Mouse (Mus musculus) natural killer cell, adult 2 months (primary cell): ENCODE results near the gene Ucp2.

ENCODE experiments used
- DNase-seq, 2 experiments: peaks; one replicate each; pipeline ENCODE4 v3.0.0; 2022; ENCODE audit warnings: low spot score in 2 of 2

Ucp2 gene

DNA sequence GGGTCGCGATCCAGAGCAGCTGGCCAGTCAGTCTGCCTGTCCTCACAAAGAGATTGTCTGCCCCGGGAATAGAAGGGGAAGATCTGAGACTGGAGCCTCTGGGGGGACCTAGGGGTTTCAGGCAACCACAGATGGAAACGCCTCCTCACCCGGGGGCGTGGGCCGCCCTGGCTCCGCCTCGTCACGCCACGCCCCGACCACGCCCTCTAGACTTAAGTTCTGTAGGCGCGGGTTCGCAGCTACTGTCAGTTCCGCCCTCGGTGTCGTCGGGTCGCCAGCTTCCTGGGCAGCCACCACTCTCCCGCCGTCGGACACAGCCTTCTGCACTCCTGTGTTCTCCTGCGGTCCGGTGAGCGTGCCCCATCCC is at the start of gene Ucp2:
Ucp2 (plus strand) TSS at position 221 of the 367 bp plus-strand sequence.
- DNase-seq: peak; percentile 93 to 95

DNA sequence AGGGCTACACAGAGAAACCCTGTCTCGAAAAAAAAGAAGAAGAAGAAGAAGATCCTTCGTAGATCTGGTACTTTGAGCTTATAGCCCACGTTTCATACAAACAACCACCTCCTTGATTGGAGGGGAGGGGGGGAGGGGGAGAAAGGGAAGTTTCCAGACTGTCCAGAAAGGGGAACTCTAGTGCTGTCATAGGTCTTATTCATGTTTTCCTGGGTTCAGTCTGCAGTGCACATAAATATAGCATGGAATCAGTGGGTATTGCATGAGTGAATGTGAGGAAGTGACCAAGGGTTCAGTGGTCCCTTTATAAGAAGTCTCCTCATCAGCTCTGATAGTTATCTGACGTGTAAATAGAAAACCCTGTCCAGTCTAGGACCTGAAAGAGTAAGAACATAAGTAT is 49.4 kb upstream of the Ucp2 start:
- no peak for DNase-seq

DNA sequence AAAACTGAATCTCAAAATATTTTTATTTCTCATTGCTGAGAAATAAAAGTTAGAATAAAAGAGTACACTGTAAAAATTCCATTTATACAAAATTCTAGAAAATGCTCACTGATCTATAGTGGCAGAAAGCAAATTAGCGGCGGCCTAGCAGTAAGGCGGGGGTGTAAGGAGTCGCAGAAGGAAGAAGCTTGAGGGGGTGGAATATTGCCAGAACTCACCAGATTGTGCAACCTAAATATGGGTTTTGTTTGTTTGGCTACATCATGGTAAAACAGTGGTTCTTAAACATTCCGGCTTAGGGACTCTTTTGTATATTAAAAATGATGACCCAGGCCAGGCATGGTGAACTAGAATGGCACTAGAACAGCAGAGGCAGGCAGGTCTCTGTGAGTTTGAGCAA is 46.9 kb upstream of the Ucp2 start:
- no peak for DNase-seq

GRCm38 (mm10) chr7:100448530-100448929 is 44.6 kb upstream of the Ucp2 start:
- no peak for DNase-seq

GRCm38 (mm10) chr7:100448985-100449384 is 44.2 kb upstream of the Ucp2 start:
- no peak for DNase-seq

- DNase-seq: no peak
Observed at GRCm38 (mm10) chr7:100458153-100458552, 35.0 kb upstream of the Ucp2 start.

GRCm38 (mm10) chr7:100459862-100460261 is 33.3 kb upstream of the Ucp2 start:
- no peak for DNase-seq

DNA sequence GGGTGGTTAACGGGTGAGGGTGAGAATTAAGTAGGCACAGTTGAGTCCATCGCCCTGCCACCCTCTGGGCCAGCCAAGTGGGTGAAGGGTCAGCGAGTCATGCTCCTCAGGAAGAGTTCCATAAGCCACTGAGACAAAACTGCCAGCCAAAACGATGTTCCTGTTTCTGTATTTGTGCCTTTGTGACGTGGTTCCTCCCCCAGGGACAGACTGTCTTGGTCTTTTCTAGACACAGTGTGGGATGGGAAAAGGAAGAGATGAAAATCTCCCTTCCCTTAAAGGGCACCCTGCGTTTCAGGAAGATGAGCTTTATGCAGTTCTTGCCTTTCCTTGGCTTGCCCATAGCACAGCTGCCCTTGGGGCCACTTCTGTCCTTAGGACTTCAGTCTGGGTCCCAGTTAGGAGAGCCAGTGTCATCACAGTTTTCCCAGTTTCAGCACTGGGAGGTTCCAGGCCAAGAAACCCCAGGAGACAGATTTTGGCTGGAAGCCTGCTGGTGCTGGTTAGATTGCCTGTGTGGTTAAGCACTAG is 31.5 kb upstream of the Ucp2 start:
- no peak for DNase-seq

- DNase-seq: no peak
Observed at GRCm38 (mm10) chr7:100463194-100463593, 29.9 kb upstream of the Ucp2 start.

GRCm38 (mm10) chr7:100463757-100464156 is 29.4 kb upstream of the Ucp2 start:
- no peak for DNase-seq

DNA sequence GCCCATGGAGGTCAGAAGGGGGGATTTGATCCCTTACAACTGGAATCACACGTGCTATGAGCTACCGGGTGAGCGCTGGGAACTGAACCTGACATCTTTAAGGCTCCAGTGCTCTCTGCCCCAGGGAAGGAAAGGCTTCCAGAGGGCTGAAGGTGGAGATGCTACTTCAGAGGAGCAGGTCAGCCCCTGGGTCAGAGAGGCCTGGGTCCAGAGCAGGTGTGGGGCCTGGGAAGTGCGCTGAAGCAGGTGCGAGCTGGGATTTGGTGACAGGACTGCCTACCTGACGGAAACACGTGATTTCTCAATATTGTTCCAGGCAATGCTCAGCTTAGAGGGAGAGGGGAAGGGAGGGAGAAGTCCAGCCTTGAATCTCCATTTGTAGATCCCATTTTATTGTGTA is 28.9 kb upstream of the Ucp2 start:
- no peak for DNase-seq

- no peak for DNase-seq
Observed at GRCm38 (mm10) chr7:100465248-100465647, 27.9 kb upstream of the Ucp2 start.

- DNase-seq: no peak
Observed at GRCm38 (mm10) chr7:100465656-100466309, 27.4 kb upstream of the Ucp2 start.

DNA sequence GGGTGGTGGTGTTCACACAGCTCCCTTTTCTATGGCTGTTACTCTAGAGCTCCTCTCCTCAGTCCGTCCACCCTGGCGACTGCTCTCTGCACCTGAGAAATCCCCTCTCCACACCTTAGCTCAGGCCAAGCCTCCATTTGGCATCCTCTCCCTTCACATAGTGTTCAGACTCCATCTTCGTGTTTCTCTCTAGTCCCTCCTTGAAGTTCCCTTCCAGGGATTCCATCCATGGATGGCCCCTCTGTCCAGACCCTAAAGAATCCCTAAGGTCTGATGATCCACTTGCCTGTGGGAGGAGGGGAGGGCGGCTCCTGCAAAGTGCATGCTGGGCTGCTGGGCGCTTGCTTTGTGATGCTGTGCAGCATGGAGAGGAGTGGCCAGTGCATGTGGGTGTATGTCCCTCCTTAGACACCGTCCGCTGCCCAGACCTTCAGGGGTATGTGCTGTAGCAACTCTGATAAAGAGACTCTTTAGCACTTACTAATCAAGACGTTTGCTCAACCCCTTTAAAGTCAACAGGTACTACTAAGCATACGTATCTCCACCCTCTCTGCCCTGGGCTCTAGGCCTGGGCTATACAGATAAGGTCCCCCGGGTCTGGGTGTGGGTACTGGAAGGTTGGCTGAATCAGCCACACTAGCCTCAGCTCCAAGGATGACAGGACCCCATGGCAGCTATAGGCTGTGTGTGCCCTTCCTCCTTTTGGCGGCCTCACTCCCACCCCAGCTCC is 26.2 kb upstream of the Ucp2 start:
- DNase-seq: no peak

DNA sequence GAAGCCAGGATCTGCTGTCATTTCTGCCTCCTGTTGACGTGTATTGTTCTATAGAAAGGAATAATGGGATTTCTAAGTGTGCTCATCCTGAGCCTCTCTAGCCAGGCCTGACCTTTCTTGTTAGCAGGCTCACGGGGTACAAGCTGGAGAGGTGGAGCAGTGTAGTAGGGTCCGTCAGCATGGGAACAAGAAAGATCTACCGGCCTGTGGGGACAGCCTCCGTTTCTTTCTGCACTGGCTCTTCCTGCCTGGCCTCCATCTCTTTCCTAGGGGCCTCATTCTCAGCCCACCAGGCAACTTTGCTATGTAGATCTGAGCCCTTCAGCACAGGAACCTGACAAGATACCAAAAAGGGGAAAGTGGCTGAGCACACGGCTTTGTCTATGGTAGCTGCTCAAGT is 24.4 kb upstream of the Ucp2 start:
- DNase-seq: no peak

DNA sequence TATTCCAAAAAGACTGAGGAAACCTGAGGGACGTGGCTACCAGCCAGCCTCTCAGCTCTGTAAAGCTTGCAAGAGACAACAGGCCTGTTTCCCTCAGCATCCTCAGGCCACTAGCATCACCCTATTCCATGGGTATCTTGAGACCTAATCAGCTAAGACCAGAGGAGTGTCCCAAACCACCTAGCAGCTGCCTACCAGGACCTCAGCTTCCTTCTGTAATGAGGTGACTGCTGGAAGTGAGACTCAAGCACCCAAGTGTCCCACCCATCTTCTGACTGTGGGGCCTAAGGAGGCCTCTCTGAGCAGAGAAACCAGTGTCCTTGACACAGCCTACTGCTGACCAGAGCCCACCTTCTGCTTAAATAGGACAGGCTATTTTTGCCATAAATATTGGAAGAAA is 23.6 kb upstream of the Ucp2 start:
- no peak for DNase-seq

DNA sequence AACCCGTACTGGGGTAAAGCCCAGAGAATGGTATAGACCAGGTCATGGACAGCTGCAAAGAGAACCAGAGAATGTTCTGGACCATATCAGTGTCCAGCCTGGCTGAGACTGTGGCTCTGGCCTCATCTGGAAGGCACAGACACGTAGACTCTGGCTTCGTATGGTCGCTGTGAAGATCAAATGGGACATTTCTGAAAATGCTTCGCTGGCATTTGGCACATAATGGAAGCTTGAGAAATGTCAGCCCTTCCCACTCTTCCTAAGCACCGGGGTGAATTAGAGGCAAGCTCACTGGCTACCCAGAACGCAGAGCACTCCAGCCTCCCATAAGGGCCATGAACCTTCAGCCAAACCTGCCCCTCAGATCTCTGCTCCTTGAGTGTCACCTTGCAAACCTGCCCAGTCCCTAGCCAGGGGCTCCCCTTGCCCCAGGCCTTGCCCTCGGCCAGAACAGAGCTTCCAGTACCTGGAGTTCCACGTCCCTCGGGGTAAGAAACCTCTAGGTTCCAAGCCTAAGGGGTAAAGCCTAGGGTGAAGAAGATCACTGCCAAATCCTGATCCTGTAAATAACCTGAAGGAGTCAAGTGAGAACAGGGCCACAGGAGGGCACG is 22.2 kb upstream of the Ucp2 start:
- no peak for DNase-seq

GRCm38 (mm10) chr7:100471407-100471797 is 21.7 kb upstream of the Ucp2 start:
- DNase-seq: no peak

- DNase-seq: no peak
Observed at GRCm38 (mm10) chr7:100472777-100473176, 20.4 kb upstream of the Ucp2 start, which contains the start of gene Ucp3. Ucp3 (plus strand) TSS chr7:100472990.

- no peak for DNase-seq
Observed at GRCm38 (mm10) chr7:100473846-100474454, 19.2 kb upstream of the Ucp2 start.

DNA sequence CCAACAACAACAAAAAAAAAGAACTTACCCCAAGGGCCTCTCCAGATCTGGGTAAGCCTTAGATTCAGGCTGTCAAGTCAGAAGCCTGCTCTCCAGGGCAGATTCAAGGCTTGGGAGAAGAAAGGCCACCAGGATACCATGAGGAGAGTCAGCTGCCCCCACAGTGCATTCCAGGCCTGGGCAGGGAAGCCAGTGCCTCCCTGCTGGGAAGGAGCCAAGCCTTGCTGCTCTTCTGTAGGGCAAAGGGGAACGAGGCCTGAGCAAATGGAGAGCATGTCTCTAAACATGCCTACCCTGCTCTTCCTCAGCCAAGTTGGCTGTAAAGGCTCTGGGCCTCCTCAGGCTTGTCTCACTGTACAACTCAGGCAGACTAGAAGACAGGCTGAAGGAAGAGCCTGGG is 18.5 kb upstream of the Ucp2 start:
- DNase-seq: no peak

DNA sequence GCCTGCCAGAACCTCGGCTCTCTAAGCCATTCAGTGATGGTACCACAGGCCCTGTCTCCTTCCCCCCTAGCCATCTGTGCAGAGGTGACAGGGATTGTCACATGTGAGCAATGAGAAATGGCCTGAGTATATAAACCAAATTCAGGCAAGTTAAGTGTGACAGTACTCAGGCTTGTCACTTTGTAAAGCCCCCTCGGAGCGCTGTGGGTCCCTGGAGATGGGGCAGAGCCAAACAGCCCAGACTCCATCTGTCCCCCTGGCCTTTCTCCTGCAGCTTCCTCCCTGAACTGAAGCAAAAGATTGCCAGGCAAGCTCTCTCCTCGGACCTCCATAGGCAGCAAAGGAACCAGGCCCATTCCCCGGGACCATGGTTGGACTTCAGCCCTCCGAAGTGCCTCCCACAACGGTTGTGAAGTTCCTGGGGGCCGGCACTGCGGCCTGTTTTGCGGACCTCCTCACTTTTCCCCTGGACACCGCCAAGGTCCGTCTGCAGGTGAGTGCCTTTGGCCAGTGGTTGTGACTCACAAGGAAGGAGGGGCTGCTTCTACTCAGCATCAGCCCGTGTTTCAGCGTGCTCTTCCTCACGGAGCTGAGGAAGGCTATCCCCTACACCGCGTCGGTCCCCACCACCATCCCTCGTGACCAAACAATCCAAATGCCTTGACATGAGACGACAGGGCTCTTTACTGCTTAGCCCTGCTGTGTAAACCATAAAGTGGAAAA is 13.9 kb upstream of the Ucp2 start:
- no peak for DNase-seq
